Mouse (Mus musculus): ENCODE measurements at regions not wholly inside any gene's neighbourhood (a gene's known extent, or its start where the extent isn't known, plus 50 kb on each side); places are given as distances from the start of the nearest gene placed in this dataset.

DNA sequence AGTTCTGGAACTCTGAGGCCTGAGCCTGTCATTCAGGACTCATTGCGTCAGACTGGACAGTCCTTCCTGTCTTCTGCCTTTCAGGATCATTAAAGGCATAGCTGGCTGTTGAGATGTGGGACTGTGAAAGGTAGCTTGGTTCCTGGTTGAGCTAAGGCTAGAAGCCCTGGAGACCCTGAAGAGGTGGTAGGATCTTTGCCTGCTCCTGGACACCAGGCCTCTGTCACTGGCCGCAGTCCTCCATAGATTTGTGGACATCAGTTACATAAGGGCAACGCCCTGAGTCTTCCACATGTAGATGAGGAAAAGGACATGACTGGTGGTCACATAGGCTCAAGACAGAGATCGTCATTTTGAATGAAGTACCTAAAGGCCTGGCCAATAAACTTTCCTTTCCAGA is 127.9 kb downstream of the Opa1 start:
- no peak overlapping the region for H3K9ac ChIP-seq (replicated peaks; ENCODE audit: low read length)
- no peak overlapping the region for H3K27ac ChIP-seq (replicated peaks; ENCODE audit: low read depth, low read length)
- H3K9me3 ChIP-seq (ENCODE audit: control insufficient read depth, low read length), result no peaks in the 10 kb centered on the region
- peaks cover 36% of the 10 kb centered on the region for H3K27me3 ChIP-seq (ENCODE audit: control insufficient read depth, insufficient read depth, low read length)
- H3K4me3 ChIP-seq (replicated peaks; ENCODE audit: low read depth, low read length), result no peak overlapping the region
- H3K4me2 ChIP-seq (ENCODE audit: low read length), result no peak overlapping the region
- 95% methylated on average over 4 of the region's 4 CpGs for WGBS
- H3K36me3 ChIP-seq (ENCODE audit: control insufficient read depth, insufficient read depth, low read length), result no peaks in the 10 kb centered on the region
- no peaks in the 10 kb centered on the region for H3K4me1 ChIP-seq (ENCODE audit: control insufficient read depth, insufficient read depth, low read length)
- DNase-seq (no peak), ATAC-seq (ENCODE audit: low FRiP score, low TSS enrichment) (no peak)

DNA sequence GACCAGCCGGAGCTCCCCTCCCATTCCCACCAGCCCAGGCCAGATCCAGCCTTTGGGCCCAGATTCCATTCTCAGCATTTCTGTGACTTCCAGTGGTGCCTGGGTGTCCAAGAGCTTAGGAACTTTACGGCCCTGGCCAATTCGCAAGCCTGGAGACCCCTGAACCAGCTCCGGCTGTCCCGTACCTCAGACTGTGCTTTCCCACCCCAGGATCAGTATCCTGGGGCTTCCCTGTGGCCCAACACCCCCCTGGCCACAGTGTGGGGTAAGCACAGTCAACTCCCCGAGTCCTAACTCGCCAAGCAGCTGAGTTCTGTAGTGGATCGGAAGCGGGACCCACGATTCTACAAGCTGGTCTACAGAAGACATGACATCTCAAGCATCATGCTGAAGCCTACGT is 128.5 kb downstream of the Opa1 start:
- 93% methylated on average over 11 of the region's 11 CpGs for WGBS
- DNase-seq (no peak), ATAC-seq (ENCODE audit: low FRiP score, low TSS enrichment) (no peak)
- H3K27me3 ChIP-seq (ENCODE audit: control insufficient read depth, insufficient read depth, low read length), result peaks cover 42% of the 10 kb centered on the region
- H3K4me1 ChIP-seq (ENCODE audit: control insufficient read depth, insufficient read depth, low read length), result no peaks in the 10 kb centered on the region
- H3K36me3 ChIP-seq (ENCODE audit: control insufficient read depth, insufficient read depth, low read length), result no peaks in the 10 kb centered on the region
- H3K9ac ChIP-seq (replicated peaks; ENCODE audit: low read length), result no peak overlapping the region
- H3K27ac ChIP-seq (replicated peaks; ENCODE audit: low read depth, low read length), result no peak overlapping the region
- no peaks in the 10 kb centered on the region for H3K9me3 ChIP-seq (ENCODE audit: control insufficient read depth, low read length)
- H3K4me3 ChIP-seq (replicated peaks; ENCODE audit: low read depth, low read length), result no peak overlapping the region
- no peak overlapping the region for H3K4me2 ChIP-seq (ENCODE audit: low read length)

DNA sequence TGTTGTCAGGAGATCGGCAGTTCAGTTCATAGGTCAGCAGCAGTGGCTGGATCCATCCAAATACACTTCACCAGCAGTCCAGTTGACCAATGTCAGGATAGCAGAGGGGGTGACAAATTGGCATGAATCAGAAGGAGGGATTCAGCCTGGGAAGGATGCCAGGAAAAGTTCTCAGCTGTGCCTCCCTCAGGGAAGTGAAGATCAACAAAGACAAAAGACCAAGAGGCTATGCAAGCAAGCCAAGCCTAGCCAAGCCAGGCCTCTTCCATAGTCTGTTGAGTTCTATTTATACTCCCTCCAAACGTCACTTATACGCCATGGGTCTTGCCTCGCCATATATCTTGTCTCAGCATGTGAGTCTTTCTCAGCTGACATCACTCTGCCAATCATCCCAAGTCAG is 129.9 kb downstream of the Opa1 start:
- Histone ChIP-seq H3K4me1 (ENCODE audit: control insufficient read depth, insufficient read depth, low read length) (no peaks in the 10 kb centered on the region), H3K27me3 (ENCODE audit: control insufficient read depth, insufficient read depth, low read length) (peaks cover 52% of the 10 kb centered on the region), H3K27ac (replicated peaks; ENCODE audit: low read depth, low read length) (no peak overlapping the region), H3K4me3 (replicated peaks; ENCODE audit: low read depth, low read length) (no peak overlapping the region), H3K9ac (replicated peaks; ENCODE audit: low read length) (no peak overlapping the region), H3K9me3 (ENCODE audit: control insufficient read depth, low read length) (no peaks in the 10 kb centered on the region), H3K36me3 (ENCODE audit: control insufficient read depth, insufficient read depth, low read length) (no peaks in the 10 kb centered on the region), H3K4me2 (ENCODE audit: low read length) (no peak overlapping the region)
- ATAC-seq (ENCODE audit: low FRiP score, low TSS enrichment), result no peak
- no peak for DNase-seq
- WGBS, result 81% methylated on average over 4 of the region's 4 CpGs

DNA sequence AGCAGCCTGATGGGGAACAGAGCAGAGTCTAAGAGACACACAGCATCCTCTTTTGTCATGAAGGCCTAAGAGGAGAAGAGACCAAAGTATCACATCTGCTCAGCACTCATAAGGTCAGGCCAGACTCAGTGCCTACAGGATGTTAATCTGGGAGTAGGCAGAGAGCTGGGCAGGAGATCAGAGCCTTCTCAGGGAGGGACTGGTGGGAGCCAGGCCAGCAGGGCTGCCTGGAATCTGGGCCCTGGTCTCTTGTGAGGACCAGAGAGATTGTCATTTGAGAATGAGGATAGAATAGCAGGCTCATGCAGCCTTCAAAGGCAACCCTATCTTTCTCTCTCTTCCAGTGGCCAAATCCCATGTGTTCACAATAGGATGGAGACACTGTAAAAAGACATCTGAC is 132.3 kb downstream of the Opa1 start:
- no peaks in the 10 kb centered on the region for H3K4me1 ChIP-seq (ENCODE audit: control insufficient read depth, insufficient read depth, low read length)
- H3K4me2 ChIP-seq (ENCODE audit: low read length), result no peak overlapping the region
- no peaks in the 10 kb centered on the region for H3K36me3 ChIP-seq (ENCODE audit: control insufficient read depth, insufficient read depth, low read length)
- H3K9ac ChIP-seq (replicated peaks; ENCODE audit: low read length), result no peak overlapping the region
- no peak for ATAC-seq (ENCODE audit: low FRiP score, low TSS enrichment)
- H3K27me3 ChIP-seq (ENCODE audit: control insufficient read depth, insufficient read depth, low read length), result peaks cover 58% of the 10 kb centered on the region
- no peak overlapping the region for H3K27ac ChIP-seq (replicated peaks; ENCODE audit: low read depth, low read length)
- DNase-seq, result no peak
- no peaks in the 10 kb centered on the region for H3K9me3 ChIP-seq (ENCODE audit: control insufficient read depth, low read length)
- H3K4me3 ChIP-seq (replicated peaks; ENCODE audit: low read depth, low read length), result no peak overlapping the region

DNA sequence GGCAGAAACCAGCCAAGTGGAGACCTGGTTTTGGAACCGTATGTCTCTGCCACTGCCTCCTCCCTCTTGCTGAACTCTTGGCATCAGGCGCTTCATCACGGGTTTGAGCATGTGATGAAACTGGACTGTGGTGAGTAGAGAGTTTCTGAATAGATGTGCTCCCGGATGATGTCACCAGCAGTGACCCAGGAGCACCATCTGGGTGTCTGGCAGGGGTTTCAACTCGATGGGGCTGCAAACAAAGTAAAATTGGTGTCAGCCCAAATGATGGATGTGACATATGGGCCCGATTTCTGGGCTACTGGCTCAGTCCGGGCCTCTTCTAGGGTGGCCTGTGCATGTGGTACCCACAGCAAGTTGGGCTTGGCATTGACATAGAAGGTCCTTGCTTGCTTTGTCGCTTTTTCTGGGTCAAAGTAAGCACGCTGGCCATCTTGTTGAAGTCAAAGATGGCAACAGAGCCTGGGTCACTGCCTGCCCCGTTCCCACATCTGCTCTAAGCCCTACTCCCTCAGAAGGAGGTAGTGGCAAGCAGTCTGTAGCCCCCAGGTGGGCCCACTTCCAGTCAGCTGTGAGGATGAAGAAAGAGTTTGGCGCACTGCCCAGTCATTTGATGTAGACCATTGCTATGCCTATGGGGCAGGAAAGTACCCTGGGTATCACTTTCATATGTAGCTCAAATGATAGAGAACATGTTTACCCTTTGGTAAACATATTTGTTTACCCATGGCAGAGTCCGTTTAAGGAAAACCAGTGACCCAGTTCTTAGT is 133.0 kb downstream of the Opa1 start:
- Histone ChIP-seq H3K9ac (replicated peaks; ENCODE audit: low read length) (no peak overlapping the region), H3K4me3 (replicated peaks; ENCODE audit: low read depth, low read length) (no peak overlapping the region), H3K9me3 (ENCODE audit: control insufficient read depth, low read length) (no peaks in the 10 kb centered on the region), H3K27me3 (ENCODE audit: control insufficient read depth, insufficient read depth, low read length) (peaks cover 59% of the 10 kb centered on the region), H3K27ac (replicated peaks; ENCODE audit: low read depth, low read length) (no peak overlapping the region), H3K4me1 (ENCODE audit: control insufficient read depth, insufficient read depth, low read length) (no peaks in the 10 kb centered on the region), H3K4me2 (ENCODE audit: low read length) (no peak overlapping the region), H3K36me3 (ENCODE audit: control insufficient read depth, insufficient read depth, low read length) (no peaks in the 10 kb centered on the region)
- DNase-seq (no peak), ATAC-seq (ENCODE audit: low FRiP score, low TSS enrichment) (no peak)
- 87% methylated on average over 12 of the region's 12 CpGs for WGBS

DNA sequence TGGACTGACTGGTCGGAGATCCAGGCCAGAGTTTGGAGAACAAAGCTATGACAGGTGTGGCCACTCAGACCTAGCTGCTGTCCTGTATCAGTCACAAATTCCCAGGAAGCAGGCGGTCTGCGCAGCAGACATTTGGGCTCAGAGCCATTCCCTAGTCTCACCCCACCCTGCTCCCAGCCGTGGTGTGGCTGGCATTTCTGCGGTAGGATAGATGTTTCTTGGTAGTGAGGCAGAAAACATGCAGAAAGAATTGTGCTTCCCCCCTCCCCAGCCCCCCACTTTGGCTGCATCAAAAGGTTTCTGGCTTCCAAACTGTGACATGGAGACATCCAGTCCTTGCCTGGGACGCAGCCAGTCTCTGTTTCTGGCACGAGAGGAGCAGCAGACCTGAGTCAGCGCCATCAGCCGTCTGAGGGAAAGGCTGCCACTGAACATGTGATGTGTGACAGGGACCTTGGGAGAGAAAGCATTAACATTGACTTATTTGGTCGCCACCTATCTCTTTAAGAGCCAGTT is 135.5 kb downstream of the Opa1 start:
- no peaks in the 10 kb centered on the region; the same call in 1 of the 2 replicates for H3K4me1 ChIP-seq (ENCODE audit: control insufficient read depth, insufficient read depth, low read length)
- peaks cover 72% of the 10 kb centered on the region for H3K27me3 ChIP-seq (ENCODE audit: control insufficient read depth, insufficient read depth, low read length)
- H3K4me2 ChIP-seq (ENCODE audit: low read length), result no peak overlapping the region
- H3K4me3 ChIP-seq (replicated peaks; ENCODE audit: low read depth, low read length), result no peak overlapping the region
- no peak overlapping the region for H3K9ac ChIP-seq (replicated peaks; ENCODE audit: low read length)
- DNase-seq (peak; percentile 51), ATAC-seq (ENCODE audit: low FRiP score, low TSS enrichment) (no peak)
- no peaks in the 10 kb centered on the region for H3K36me3 ChIP-seq (ENCODE audit: control insufficient read depth, insufficient read depth, low read length)
- no peak overlapping the region for H3K27ac ChIP-seq (replicated peaks; ENCODE audit: low read depth, low read length)
- 70% methylated on average over 10 of the region's 10 CpGs for WGBS
- no peaks in the 10 kb centered on the region for H3K9me3 ChIP-seq (ENCODE audit: control insufficient read depth, low read length)

DNA sequence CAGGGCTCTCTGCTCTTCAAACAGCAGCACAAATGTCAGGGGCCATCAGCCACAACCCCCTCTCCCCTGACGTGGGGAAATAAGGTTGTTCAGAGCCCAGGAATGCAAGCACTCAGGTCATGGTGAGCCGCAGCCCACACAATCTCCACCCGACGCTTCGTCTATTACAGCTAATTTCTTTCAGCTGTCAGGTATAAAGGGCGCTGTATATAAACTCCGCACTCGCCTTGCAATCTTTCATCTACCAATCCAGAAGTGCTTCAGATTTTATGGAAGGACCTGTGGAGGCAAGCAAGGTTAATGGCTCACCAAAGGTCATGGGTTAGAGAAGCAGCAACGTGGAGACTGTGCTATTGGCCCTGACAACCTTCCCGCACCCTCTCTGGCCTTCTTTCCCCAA is 139.8 kb downstream of the Opa1 start:
- Histone ChIP-seq H3K9ac (replicated peaks; ENCODE audit: low read length) (no peak overlapping the region), H3K4me1 (ENCODE audit: control insufficient read depth, insufficient read depth, low read length) (no peaks in the 10 kb centered on the region; the same call in 1 of the 2 replicates), H3K4me3 (replicated peaks; ENCODE audit: low read depth, low read length) (no peak overlapping the region), H3K36me3 (ENCODE audit: control insufficient read depth, insufficient read depth, low read length) (no peaks in the 10 kb centered on the region), H3K4me2 (ENCODE audit: low read length) (no peak overlapping the region), H3K27ac (replicated peaks; ENCODE audit: low read depth, low read length) (no peak overlapping the region), H3K27me3 (ENCODE audit: control insufficient read depth, insufficient read depth, low read length) (peaks cover 80% of the 10 kb centered on the region), H3K9me3 (ENCODE audit: control insufficient read depth, low read length) (no peaks in the 10 kb centered on the region)
- no peak for ATAC-seq (ENCODE audit: low FRiP score, low TSS enrichment)
- no peak for DNase-seq
- WGBS, result 71% methylated on average over 10 of the region's 10 CpGs

DNA sequence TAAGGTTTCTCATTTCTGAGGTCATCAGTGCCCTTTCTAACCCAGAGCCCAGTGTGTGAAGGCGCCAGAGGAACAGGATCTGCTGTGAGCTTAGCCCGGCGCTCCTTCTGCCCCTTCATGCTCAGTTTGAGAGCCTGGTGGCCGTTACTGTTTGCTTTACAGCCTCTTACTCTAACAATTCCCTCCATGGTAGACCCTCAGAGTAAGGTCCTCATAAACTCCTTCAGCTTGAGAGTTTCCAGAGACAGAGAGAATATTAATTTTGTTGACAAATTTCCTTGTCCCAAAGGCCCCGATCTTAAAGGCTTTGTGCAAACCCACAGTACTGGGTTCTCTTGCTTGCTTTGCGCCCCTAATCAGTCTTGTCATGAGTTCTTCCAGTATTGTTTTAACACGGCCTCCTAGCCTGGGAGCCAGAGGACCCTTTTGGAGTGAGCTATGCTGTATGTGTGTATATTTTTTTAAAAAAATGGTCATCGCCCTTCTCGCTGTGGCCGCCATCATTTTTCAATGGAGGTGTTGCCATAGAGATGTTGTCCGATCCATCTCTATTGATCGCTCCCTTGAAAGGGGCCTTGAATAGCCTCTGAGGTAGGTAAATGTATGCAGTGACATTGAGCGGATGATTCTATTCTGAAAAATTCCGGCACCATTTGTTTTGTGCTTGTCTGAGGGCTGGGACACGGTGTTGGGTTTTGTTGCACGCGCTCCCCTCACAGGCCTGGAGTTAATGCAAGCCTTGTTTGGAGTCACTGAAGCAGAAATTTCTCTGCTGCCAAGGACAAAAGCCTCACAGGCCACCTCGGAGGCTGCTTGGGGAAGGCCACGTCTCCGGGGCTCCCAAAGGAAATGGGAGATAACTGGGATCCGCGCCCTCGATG is 140.7 kb downstream of the Opa1 start:
- Histone ChIP-seq H3K4me3 (replicated peaks; ENCODE audit: low read depth, low read length) (no peak overlapping the region), H3K9ac (replicated peaks; ENCODE audit: low read length) (no peak overlapping the region), H3K9me3 (ENCODE audit: control insufficient read depth, low read length) (no peaks in the 10 kb centered on the region), H3K27ac (replicated peaks; ENCODE audit: low read depth, low read length) (no peak overlapping the region), H3K4me1 (ENCODE audit: control insufficient read depth, insufficient read depth, low read length) (no peaks in the 10 kb centered on the region; the same call in 1 of the 2 replicates), H3K27me3 (ENCODE audit: control insufficient read depth, insufficient read depth, low read length) (peaks cover 82% of the 10 kb centered on the region), H3K36me3 (ENCODE audit: control insufficient read depth, insufficient read depth, low read length) (no peaks in the 10 kb centered on the region), H3K4me2 (ENCODE audit: low read length) (peak overlapping the region; percentile 13; the same call in 1 of the 2 replicates)
- DNase-seq, result peak; percentile 56
- 18% methylated on average over 23 of the region's 23 CpGs for WGBS
- peak; percentile 48; the same call in 1 of the 2 replicates for ATAC-seq (ENCODE audit: low FRiP score, low TSS enrichment)
